Mouse (Mus musculus) brown adipose tissue, adult 24 weeks (tissue): ENCODE measurements around the gene Emg1. TPM values are rescaled to one million over a fixed set of nuclear protein-coding genes. Genes with fewer than 3 reads are reported as not detected.
"Not testable (repeated sequence)": the region's sequence is repeated elsewhere in the genome, so short reads cannot be mapped to it uniquely, and the experiment has no call there.

Experiments used
- H3K27ac ChIP-seq: fragments of 200-500 bp; replicated peaks from 2 replicates; pipeline ENCODE4 v1.5.1; 2012; ENCODE audit warnings: low read depth, mild to moderate bottlenecking, low read length
- H3K4me1 ChIP-seq: fragments of 200-500 bp; 2 replicates; pipeline ENCODE4 v1.6.1; 2012; ENCODE audit warnings: low read length, mixed read lengths; ENCODE audit not compliant: control insufficient read depth, insufficient read depth, insufficient read length
- H3K4me3 ChIP-seq: fragments of 200-500 bp; 2 replicates; pipeline ENCODE4 v1.5.1; 2012; ENCODE audit warnings: low read depth, mild to moderate bottlenecking, low read length, moderate library complexity; ENCODE audit not compliant: insufficient read depth
- polyA plus RNA-seq: library from polyadenylated mRNA; stranded (reverse); fragments of >200 nt; gene quantifications from 2 replicates; pipeline ENCODE4 v1.2.4, GENCODE M21; 2012; ENCODE audit not compliant: missing spikeins, insufficient read depth, insufficient read length

The Emg1 gene
- polyA plus RNA-seq, 1 experiment = 78.3 TPM

- not testable (repeated sequence) for H3K4me1 ChIP-seq
Measured at GRCm38 (mm10) chr6:124686644-124687043, 25.3 kb downstream of the Emg1 start.

GRCm38 (mm10) chr6:124685606-124686386, 26.2 kb downstream of the Emg1 start:
- Histone ChIP-seq H3K27ac (no peak overlapping the region), H3K4me1 (peaks cover 2% of the 10 kb centered on the region), H3K4me3 (no peak overlapping the region)

More at GRCm38 (mm10) chr6:124686644-124687043, 25.3 kb downstream of the Emg1 start:
- not testable (repeated sequence) for H3K27ac ChIP-seq, H3K4me3 ChIP-seq

- Histone ChIP-seq H3K4me1 (peaks cover 2% of the 10 kb centered on the region), H3K4me3 (no peak overlapping the region), H3K27ac (no peak overlapping the region)
Measured at GRCm38 (mm10) chr6:124683591-124684417, 28.2 kb downstream of the Emg1 start.

GRCm38 (mm10) chr6:124682291-124682690, 29.7 kb downstream of the Emg1 start:
- not testable (repeated sequence) for H3K4me1 ChIP-seq, H3K27ac ChIP-seq, H3K4me3 ChIP-seq

GRCm38 (mm10) chr6:124679486-124679885, 32.5 kb downstream of the Emg1 start:
- Histone ChIP-seq H3K27ac (no peak overlapping the region), H3K4me3 (no peak overlapping the region), H3K4me1 (peaks cover 2% of the 10 kb centered on the region)

GRCm38 (mm10) chr6:124678769-124679168, 33.2 kb downstream of the Emg1 start:
- peaks cover under 1% of the 10 kb centered on the region for H3K4me1 ChIP-seq
- H3K27ac ChIP-seq = no peak overlapping the region
- H3K4me3 ChIP-seq = no peak overlapping the region

GRCm38 (mm10) chr6:124676171-124676570, 35.8 kb downstream of the Emg1 start:
- H3K27ac ChIP-seq = no peak overlapping the region

GRCm38 (mm10) chr6:124674591-124674990, 37.4 kb downstream of the Emg1 start:
- H3K27ac ChIP-seq = no peak overlapping the region
- peaks cover 2% of the 10 kb centered on the region; the same call in 1 of the 2 replicates for H3K4me1 ChIP-seq
- H3K4me3 ChIP-seq = no peak overlapping the region

More at GRCm38 (mm10) chr6:124676171-124676570, 35.8 kb downstream of the Emg1 start:
- H3K4me1 ChIP-seq = peaks cover 2% of the 10 kb centered on the region; the same call in 1 of the 2 replicates
- H3K4me3 ChIP-seq = no peak overlapping the region

GRCm38 (mm10) chr6:124673619-124674018, 38.4 kb downstream of the Emg1 start:
- Histone ChIP-seq H3K4me1 (peaks cover 2% of the 10 kb centered on the region; the same call in 1 of the 2 replicates), H3K27ac (no peak overlapping the region), H3K4me3 (no peak overlapping the region)

- 0 out of 2 replicates have a peak overlapping the region, but pooled peaks have one; percentile 19 for H3K27ac ChIP-seq
Measured at GRCm38 (mm10) chr6:124672100-124672499, 39.9 kb downstream of the Emg1 start.

GRCm38 (mm10) chr6:124670281-124670900, 41.6 kb downstream of the Emg1 start:
- Histone ChIP-seq H3K27ac (no peak overlapping the region), H3K4me3 (no peak overlapping the region), H3K4me1 (peaks cover 2% of the 10 kb centered on the region; the same call in 1 of the 2 replicates)

More at GRCm38 (mm10) chr6:124672100-124672499, 39.9 kb downstream of the Emg1 start:
- peaks cover 2% of the 10 kb centered on the region; the same call in 1 of the 2 replicates for H3K4me1 ChIP-seq
- no peak overlapping the region for H3K4me3 ChIP-seq

GRCm38 (mm10) chr6:124669234-124669859, 42.6 kb downstream of the Emg1 start:
- Histone ChIP-seq H3K4me3 (no peak overlapping the region), H3K4me1 (peaks cover 2% of the 10 kb centered on the region; the same call in 1 of the 2 replicates), H3K27ac (no peak overlapping the region)

- H3K4me3 ChIP-seq = no peak overlapping the region
- H3K27ac ChIP-seq = no peak overlapping the region
- no peaks in the 10 kb centered on the region; the same call in 1 of the 2 replicates for H3K4me1 ChIP-seq
Measured at GRCm38 (mm10) chr6:124665011-124665410, 47.0 kb downstream of the Emg1 start.

GRCm38 (mm10) chr6:124664256-124664655, 47.7 kb downstream of the Emg1 start:
- H3K4me1 ChIP-seq = no peaks in the 10 kb centered on the region; the same call in 1 of the 2 replicates
- peak overlapping the region; percentile 34 for H3K4me3 ChIP-seq
- H3K27ac ChIP-seq = no peak overlapping the region
